Mouse (Mus musculus): ENCODE results near the gene 1810049J17Rik. TPM values are rescaled to one million over a fixed set of nuclear protein-coding genes. Genes with fewer than 3 reads are reported as not detected.

1810049J17Rik gene
- polyA plus RNA-seq, 1 experiment from 2014 or later: not detected

GRCm38 (mm10) chr15:12298231-12298737, 23.4 kb downstream of the 1810049J17Rik start:
- DNase-seq (ENCODE audit: low spot score): no peak
- no peaks in the 10 kb centered on the region for H3K27me3 ChIP-seq (ENCODE audit: control insufficient read depth, insufficient read depth, low read length)
- H3K9me3 ChIP-seq (replicated peaks; ENCODE audit: control insufficient read depth, low read length): no peaks in the 10 kb centered on the region
- WGBS: 86% methylated on average over 7 of the region's 7 CpGs
- H3K4me2 ChIP-seq (ENCODE audit: low read depth, low read length): no peak overlapping the region
- H3K27ac ChIP-seq (replicated peaks; ENCODE audit: low read depth, low read length): no peak overlapping the region
- no peak overlapping the region for H3K9ac ChIP-seq (replicated peaks; ENCODE audit: low read length)
- no peaks in the 10 kb centered on the region for H3K4me1 ChIP-seq (ENCODE audit: control insufficient read depth, insufficient read depth, low read length)
- no peak overlapping the region for H3K4me3 ChIP-seq (ENCODE audit: low read depth, low read length)
- no peak for ATAC-seq (replicated peaks; ENCODE audit: insufficient number of reproducible peaks, low FRiP score, low TSS enrichment, low read depth)
- H3K36me3 ChIP-seq (replicated peaks; ENCODE audit: control insufficient read depth, insufficient read depth, low read depth, low read length): no peaks in the 10 kb centered on the region

- Histone ChIP-seq H3K9me3 (replicated peaks; ENCODE audit: control insufficient read depth, low read length) (no peaks in the 10 kb centered on the region), H3K27me3 (ENCODE audit: control insufficient read depth, insufficient read depth, low read length) (no peaks in the 10 kb centered on the region), H3K4me1 (ENCODE audit: control insufficient read depth, insufficient read depth, low read length) (no peaks in the 10 kb centered on the region), H3K4me2 (ENCODE audit: low read depth, low read length) (no peak overlapping the region), H3K4me3 (ENCODE audit: low read depth, low read length) (no peak overlapping the region), H3K9ac (replicated peaks; ENCODE audit: low read length) (no peak overlapping the region), H3K36me3 (replicated peaks; ENCODE audit: control insufficient read depth, insufficient read depth, low read depth, low read length) (no peaks in the 10 kb centered on the region), H3K27ac (replicated peaks; ENCODE audit: low read depth, low read length) (no peak overlapping the region)
- DNase-seq (ENCODE audit: low spot score) (no peak), ATAC-seq (replicated peaks; ENCODE audit: insufficient number of reproducible peaks, low FRiP score, low TSS enrichment, low read depth) (no peak)
- WGBS: 70% methylated on average over 2 of the region's 2 CpGs
These were observed 25.5 kb downstream of the 1810049J17Rik start for GRCm38 (mm10) chr15:12296228-12296627.

GRCm38 (mm10) chr15:12291757-12292156, 29.9 kb downstream of the 1810049J17Rik start:
- H3K9ac ChIP-seq (replicated peaks; ENCODE audit: low read length): no peak overlapping the region
- DNase-seq (ENCODE audit: low spot score): no peak
- H3K27me3 ChIP-seq (ENCODE audit: control insufficient read depth, insufficient read depth, low read length): no peaks in the 10 kb centered on the region
- no peak for ATAC-seq (replicated peaks; ENCODE audit: insufficient number of reproducible peaks, low FRiP score, low TSS enrichment, low read depth)
- H3K9me3 ChIP-seq (replicated peaks; ENCODE audit: control insufficient read depth, low read length): no peaks in the 10 kb centered on the region
- no peak overlapping the region for H3K4me3 ChIP-seq (ENCODE audit: low read depth, low read length)
- WGBS: 83% methylated on average over 2 of the region's 2 CpGs
- H3K27ac ChIP-seq (replicated peaks; ENCODE audit: low read depth, low read length): no peak overlapping the region
- H3K4me2 ChIP-seq (ENCODE audit: low read depth, low read length): no peak overlapping the region
- H3K36me3 ChIP-seq (replicated peaks; ENCODE audit: control insufficient read depth, insufficient read depth, low read depth, low read length): no peaks in the 10 kb centered on the region
- H3K4me1 ChIP-seq (ENCODE audit: control insufficient read depth, insufficient read depth, low read length): no peaks in the 10 kb centered on the region

- Histone ChIP-seq H3K27me3 (ENCODE audit: control insufficient read depth, insufficient read depth, low read length) (no peaks in the 10 kb centered on the region), H3K9me3 (replicated peaks; ENCODE audit: control insufficient read depth, low read length) (no peaks in the 10 kb centered on the region), H3K4me3 (ENCODE audit: low read depth, low read length) (no peak overlapping the region), H3K36me3 (replicated peaks; ENCODE audit: control insufficient read depth, insufficient read depth, low read depth, low read length) (no peaks in the 10 kb centered on the region), H3K9ac (replicated peaks; ENCODE audit: low read length) (no peak overlapping the region), H3K4me1 (ENCODE audit: control insufficient read depth, insufficient read depth, low read length) (no peaks in the 10 kb centered on the region), H3K27ac (replicated peaks; ENCODE audit: low read depth, low read length) (no peak overlapping the region), H3K4me2 (ENCODE audit: low read depth, low read length) (no peak overlapping the region)
- 77% methylated on average over 7 of the region's 7 CpGs for WGBS
- no peak for ATAC-seq (replicated peaks; ENCODE audit: insufficient number of reproducible peaks, low FRiP score, low TSS enrichment, low read depth)
- DNase-seq (ENCODE audit: low spot score): no peak
These were observed 31.4 kb downstream of the 1810049J17Rik start for GRCm38 (mm10) chr15:12290330-12290729.

- no peak for DNase-seq (ENCODE audit: low spot score)
- Histone ChIP-seq H3K36me3 (replicated peaks; ENCODE audit: control insufficient read depth, insufficient read depth, low read depth, low read length) (no peaks in the 10 kb centered on the region), H3K27me3 (ENCODE audit: control insufficient read depth, insufficient read depth, low read length) (no peaks in the 10 kb centered on the region), H3K9ac (replicated peaks; ENCODE audit: low read length) (no peak overlapping the region), H3K27ac (replicated peaks; ENCODE audit: low read depth, low read length) (no peak overlapping the region), H3K4me1 (ENCODE audit: control insufficient read depth, insufficient read depth, low read length) (no peaks in the 10 kb centered on the region), H3K4me3 (ENCODE audit: low read depth, low read length) (no peak overlapping the region), H3K9me3 (replicated peaks; ENCODE audit: control insufficient read depth, low read length) (no peaks in the 10 kb centered on the region), H3K4me2 (ENCODE audit: low read depth, low read length) (no peak overlapping the region)
- no peak for ATAC-seq (replicated peaks; ENCODE audit: insufficient number of reproducible peaks, low FRiP score, low TSS enrichment, low read depth)
- 89% methylated on average over 5 of the region's 5 CpGs for WGBS
These were observed 36.2 kb downstream of the 1810049J17Rik start for GRCm38 (mm10) chr15:12285535-12285809.

- Histone ChIP-seq H3K27me3 (ENCODE audit: control insufficient read depth, insufficient read depth, low read length) (no peaks in the 10 kb centered on the region), H3K27ac (replicated peaks; ENCODE audit: low read depth, low read length) (no peak overlapping the region), H3K4me2 (ENCODE audit: low read depth, low read length) (no peak overlapping the region), H3K9ac (replicated peaks; ENCODE audit: low read length) (no peak overlapping the region), H3K9me3 (replicated peaks; ENCODE audit: control insufficient read depth, low read length) (no peaks in the 10 kb centered on the region), H3K4me1 (ENCODE audit: control insufficient read depth, insufficient read depth, low read length) (no peaks in the 10 kb centered on the region), H3K4me3 (ENCODE audit: low read depth, low read length) (no peak overlapping the region), H3K36me3 (replicated peaks; ENCODE audit: control insufficient read depth, insufficient read depth, low read depth, low read length) (no peaks in the 10 kb centered on the region)
- DNase-seq (ENCODE audit: low spot score) (no peak), ATAC-seq (replicated peaks; ENCODE audit: insufficient number of reproducible peaks, low FRiP score, low TSS enrichment, low read depth) (no peak)
- WGBS: 81% methylated on average over 6 of the region's 6 CpGs
These were observed 36.7 kb downstream of the 1810049J17Rik start for GRCm38 (mm10) chr15:12284794-12285534.

GRCm38 (mm10) chr15:12279816-12280215, 41.9 kb downstream of the 1810049J17Rik start:
- DNase-seq (ENCODE audit: low spot score) (no peak), ATAC-seq (replicated peaks; ENCODE audit: insufficient number of reproducible peaks, low FRiP score, low TSS enrichment, low read depth) (no peak)
- H3K4me1 ChIP-seq (ENCODE audit: control insufficient read depth, insufficient read depth, low read length): no peaks in the 10 kb centered on the region
- no peak overlapping the region for H3K27ac ChIP-seq (replicated peaks; ENCODE audit: low read depth, low read length)
- 97% methylated on average over 1 of the region's 1 CpGs for WGBS
- no peak overlapping the region for H3K4me2 ChIP-seq (ENCODE audit: low read depth, low read length)
- no peaks in the 10 kb centered on the region for H3K36me3 ChIP-seq (replicated peaks; ENCODE audit: control insufficient read depth, insufficient read depth, low read depth, low read length)
- no peak overlapping the region for H3K9ac ChIP-seq (replicated peaks; ENCODE audit: low read length)
- no peaks in the 10 kb centered on the region for H3K27me3 ChIP-seq (ENCODE audit: control insufficient read depth, insufficient read depth, low read length)
- no peaks in the 10 kb centered on the region for H3K9me3 ChIP-seq (replicated peaks; ENCODE audit: control insufficient read depth, low read length)
- H3K4me3 ChIP-seq (ENCODE audit: low read depth, low read length): no peak overlapping the region

- Histone ChIP-seq H3K9ac (replicated peaks; ENCODE audit: low read length) (no peak overlapping the region), H3K27ac (replicated peaks; ENCODE audit: low read depth, low read length) (no peak overlapping the region), H3K4me1 (ENCODE audit: control insufficient read depth, insufficient read depth, low read length) (no peaks in the 10 kb centered on the region), H3K4me3 (ENCODE audit: low read depth, low read length) (no peak overlapping the region), H3K36me3 (replicated peaks; ENCODE audit: control insufficient read depth, insufficient read depth, low read depth, low read length) (no peaks in the 10 kb centered on the region), H3K4me2 (ENCODE audit: low read depth, low read length) (no peak overlapping the region), H3K27me3 (ENCODE audit: control insufficient read depth, insufficient read depth, low read length) (no peaks in the 10 kb centered on the region), H3K9me3 (replicated peaks; ENCODE audit: control insufficient read depth, low read length) (no peaks in the 10 kb centered on the region)
- DNase-seq (ENCODE audit: low spot score): no peak
- no peak for ATAC-seq (replicated peaks; ENCODE audit: insufficient number of reproducible peaks, low FRiP score, low TSS enrichment, low read depth)
- WGBS: 78% methylated on average over 4 of the region's 4 CpGs
These were observed 46.5 kb downstream of the 1810049J17Rik start for GRCm38 (mm10) chr15:12275091-12275623.

All from embryonic facial prominence, embryonic 11.5 days (tissue).